Mouse (Mus musculus): ENCODE data around the gene Zfp143. TPM values are rescaled to one million over a fixed set of nuclear protein-coding genes. Genes with fewer than 3 reads are reported as not detected.

Gene Zfp143
- polyA plus RNA-seq, 1 experiment from 2014 or later: 15.8 TPM

DNA sequence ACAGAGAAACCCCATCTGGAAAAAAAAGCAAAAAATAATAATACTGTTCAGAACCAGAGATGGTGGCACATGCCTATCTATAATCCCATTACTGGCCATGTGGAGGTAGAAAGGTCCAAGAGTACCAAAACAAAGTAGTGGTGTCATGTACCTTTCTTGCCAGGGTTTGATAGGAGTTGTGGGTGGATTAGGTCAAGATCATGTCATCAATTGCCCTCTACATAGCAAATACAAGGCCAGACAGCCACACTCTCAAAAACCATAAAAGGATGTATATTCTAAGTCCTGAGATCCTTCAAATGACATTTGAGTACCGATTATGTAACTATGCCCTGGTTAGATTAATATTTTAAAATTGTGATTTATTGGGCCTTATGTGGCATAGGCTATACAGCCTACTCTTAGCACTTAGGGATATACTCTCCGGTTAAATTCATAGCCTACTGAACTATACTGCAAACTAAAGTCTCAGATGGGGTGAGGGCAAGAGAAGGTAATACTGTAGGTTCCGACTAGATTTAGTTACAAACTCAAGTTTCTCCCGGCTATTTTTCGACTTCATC, 830 bp upstream of the Zfp143 start:
- H3K9me3 ChIP-seq: no peaks in the 10 kb centered on the region
- H3K36me3 ChIP-seq: 0 out of 2 replicates have a peak, but pooled peaks cover under 1% of the 10 kb centered on the region
- peak overlapping the region; percentile 77 for H3K4me3 ChIP-seq (replicated peaks)
- no peaks in the 10 kb centered on the region for H3K27me3 ChIP-seq (replicated peaks)
- ATAC-seq (ENCODE audit: insufficient read depth, low FRiP score, low read depth): no peak
- H3K4me1 ChIP-seq: peaks cover under 1% of the 10 kb centered on the region; the same call in 1 of the 2 replicates
- H3K27ac ChIP-seq: peak overlapping the region; percentile 99
- H3K9ac ChIP-seq: peak overlapping the region; percentile 92
- H3K4me2 ChIP-seq: peak overlapping the region; percentile 64
- WGBS: 16% methylated on average over 5 of the region's 5 CpGs

DNA sequence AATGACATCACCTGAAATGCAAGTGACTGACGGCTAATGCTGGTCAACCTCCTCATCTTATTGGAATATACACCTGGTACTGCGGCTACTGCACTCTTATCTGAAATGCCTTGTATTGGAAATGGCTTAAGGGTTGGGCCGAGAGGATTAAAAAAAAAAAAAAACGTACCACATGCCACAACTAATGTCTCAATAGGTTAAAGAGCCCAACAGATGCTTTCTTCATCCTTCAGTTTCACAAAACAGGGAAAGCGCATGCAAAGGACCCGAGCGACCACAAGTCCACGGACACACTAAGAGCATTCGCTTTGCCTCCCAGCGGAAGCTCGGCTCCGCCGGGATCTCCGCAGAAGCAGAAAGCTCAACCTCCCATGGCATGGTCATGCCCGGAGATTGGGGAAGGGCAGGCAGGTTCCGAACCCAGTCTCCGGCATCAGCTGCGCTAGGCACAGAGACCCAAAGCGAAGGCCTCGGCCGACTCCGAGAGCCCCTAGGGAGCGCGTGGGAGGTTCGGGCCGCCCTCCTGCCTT, 283 bp upstream of the Zfp143 start:
- Histone ChIP-seq H3K27me3 (replicated peaks) (no peaks in the 10 kb centered on the region), H3K4me2 (peak overlapping the region; percentile 64), H3K36me3 (no peaks in the 10 kb centered on the region), H3K4me3 (replicated peaks) (peak overlapping the region; percentile 77), H3K4me1 (peaks cover 4% of the 10 kb centered on the region; the same call in 1 of the 2 replicates), H3K9ac (peak overlapping the region; percentile 92), H3K27ac (peak overlapping the region; percentile 99), H3K9me3 (no peaks in the 10 kb centered on the region)
- peak; percentile 0; the same call in 1 of the 2 replicates for ATAC-seq (ENCODE audit: insufficient read depth, low FRiP score, low read depth)
- WGBS: under 1% methylated on average over 26 of the region's 26 CpGs

DNA sequence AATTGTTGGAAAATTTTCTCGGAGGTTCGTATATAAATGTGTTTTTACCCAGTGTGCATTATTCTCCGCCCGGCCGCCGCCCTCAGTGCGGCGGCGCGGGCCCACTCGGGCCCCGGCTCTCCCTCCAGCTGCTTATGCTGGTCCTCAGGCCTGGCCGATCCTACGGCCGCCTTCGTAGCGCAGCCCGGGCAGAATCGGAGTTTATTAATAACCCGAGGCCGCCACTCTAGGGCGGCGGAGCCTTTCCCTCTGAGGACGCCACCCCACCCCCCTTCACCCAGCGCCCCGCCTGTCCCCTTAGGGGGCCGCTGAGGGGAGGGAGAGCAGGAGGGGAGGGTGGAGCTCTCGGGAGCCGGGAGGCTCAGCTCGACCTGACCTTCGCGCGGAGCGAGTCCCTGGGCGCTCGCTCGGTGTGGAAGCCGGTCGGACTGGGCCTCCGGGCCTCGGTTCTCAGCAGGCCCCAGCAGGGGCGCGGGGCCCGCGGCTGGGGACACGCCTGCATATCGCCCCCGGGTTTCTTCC, 796 bp downstream of the Zfp143 start:
- no peaks in the 10 kb centered on the region for H3K9me3 ChIP-seq
- no peaks in the 10 kb centered on the region for H3K27me3 ChIP-seq (replicated peaks)
- peak overlapping the region; percentile 100 for H3K27ac ChIP-seq
- peak overlapping the region; percentile 65 for H3K9ac ChIP-seq
- ATAC-seq (ENCODE audit: insufficient read depth, low FRiP score, low read depth): peak; percentile 82
- under 1% methylated on average over 47 of the region's 48 CpGs for WGBS
- H3K4me3 ChIP-seq (replicated peaks): peak overlapping the region; percentile 63
- H3K36me3 ChIP-seq: no peaks in the 10 kb centered on the region
- H3K4me2 ChIP-seq: peak overlapping the region; percentile 42
- peaks cover 4% of the 10 kb centered on the region; the same call in 1 of the 2 replicates for H3K4me1 ChIP-seq

DNA sequence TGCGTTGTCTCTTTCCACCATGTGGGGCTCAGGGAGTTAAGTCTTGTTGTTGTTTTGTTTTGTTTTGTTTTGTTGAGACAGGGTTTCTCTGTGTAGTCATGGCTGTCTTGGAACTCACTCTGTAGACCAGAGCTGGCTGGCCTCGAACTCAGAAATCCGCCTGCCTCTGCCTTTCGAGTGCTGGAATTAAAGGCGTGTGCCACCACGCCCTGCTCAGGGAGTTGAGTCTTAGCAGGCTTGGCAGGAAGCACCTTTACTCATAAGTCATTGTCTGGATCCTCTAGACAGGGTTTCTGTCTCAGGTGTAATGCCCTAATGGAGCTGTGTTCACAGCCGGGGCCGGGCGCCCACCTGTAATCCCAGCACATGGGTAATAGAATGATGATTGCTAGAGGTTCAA, 2.7 kb downstream of the Zfp143 start:
- no peaks in the 10 kb centered on the region for H3K9me3 ChIP-seq
- no peak overlapping the region; the same call in 1 of the 2 replicates for H3K27ac ChIP-seq
- peaks cover 4% of the 10 kb centered on the region; the same call in 1 of the 2 replicates for H3K4me1 ChIP-seq
- 98% methylated on average over 9 of the region's 9 CpGs for WGBS
- H3K9ac ChIP-seq: no peak overlapping the region
- no peak for ATAC-seq (ENCODE audit: insufficient read depth, low FRiP score, low read depth)
- peaks cover 7% of the 10 kb centered on the region; the same call in 1 of the 2 replicates for H3K36me3 ChIP-seq
- no peaks in the 10 kb centered on the region for H3K27me3 ChIP-seq (replicated peaks)
- no peak overlapping the region for H3K4me3 ChIP-seq (replicated peaks)
- H3K4me2 ChIP-seq: no peak overlapping the region

DNA sequence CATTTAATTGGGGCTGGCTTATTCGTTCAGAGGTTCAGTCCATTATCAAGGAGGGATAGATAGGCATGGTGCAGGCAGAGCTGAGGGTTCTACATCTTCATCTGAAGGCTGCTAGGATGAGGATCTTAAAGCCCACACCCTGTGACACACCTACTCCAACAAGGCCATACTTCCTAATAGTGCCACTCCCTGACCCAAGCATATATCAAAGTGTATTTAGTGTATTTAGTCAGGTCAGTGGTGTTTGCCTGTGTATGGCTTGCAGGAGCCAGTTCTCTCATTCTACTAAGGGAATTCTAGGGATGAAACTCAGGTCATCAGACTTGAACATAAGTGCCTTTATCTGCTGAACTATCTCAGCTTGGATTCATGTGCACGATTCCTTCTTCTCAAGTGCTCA, 8.1 kb downstream of the Zfp143 start:
- Histone ChIP-seq H3K36me3 (peaks cover 22% of the 10 kb centered on the region), H3K4me1 (peaks cover 4% of the 10 kb centered on the region; the same call in 1 of the 2 replicates), H3K27me3 (replicated peaks) (no peaks in the 10 kb centered on the region), H3K4me2 (no peak overlapping the region), H3K4me3 (replicated peaks) (no peak overlapping the region), H3K9ac (no peak overlapping the region), H3K27ac (no peak overlapping the region), H3K9me3 (no peaks in the 10 kb centered on the region)
- no peak for ATAC-seq (ENCODE audit: insufficient read depth, low FRiP score, low read depth)
- 81% methylated on average over 2 of the region's 2 CpGs for WGBS

DNA sequence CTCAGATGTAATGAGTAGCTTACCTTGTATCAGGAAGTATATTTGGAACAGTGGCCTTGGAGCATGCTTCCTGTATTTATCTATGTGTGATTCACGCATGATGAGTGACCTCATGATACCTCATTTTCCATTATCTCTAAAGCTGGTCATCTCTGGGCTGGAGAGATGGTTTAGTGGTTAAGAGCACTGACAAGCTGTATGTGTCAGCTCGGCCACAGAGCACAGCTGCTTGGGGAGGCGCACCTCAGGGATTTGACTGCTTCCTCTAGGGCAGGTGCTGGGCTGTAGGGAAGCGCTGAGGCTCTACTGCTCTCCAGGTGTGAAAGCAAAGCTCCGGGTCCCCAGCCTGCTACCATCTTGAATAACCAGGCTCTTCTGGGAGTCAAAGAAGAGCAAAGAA, 17.2 kb downstream of the Zfp143 start:
- WGBS: 87% methylated on average over 5 of the region's 5 CpGs
- Histone ChIP-seq H3K36me3 (peaks cover 57% of the 10 kb centered on the region), H3K4me3 (replicated peaks) (no peak overlapping the region), H3K9ac (no peak overlapping the region), H3K27ac (no peak overlapping the region), H3K9me3 (no peaks in the 10 kb centered on the region), H3K4me2 (no peak overlapping the region), H3K27me3 (replicated peaks) (no peaks in the 10 kb centered on the region), H3K4me1 (no peaks in the 10 kb centered on the region)
- no peak for ATAC-seq (ENCODE audit: insufficient read depth, low FRiP score, low read depth)

DNA sequence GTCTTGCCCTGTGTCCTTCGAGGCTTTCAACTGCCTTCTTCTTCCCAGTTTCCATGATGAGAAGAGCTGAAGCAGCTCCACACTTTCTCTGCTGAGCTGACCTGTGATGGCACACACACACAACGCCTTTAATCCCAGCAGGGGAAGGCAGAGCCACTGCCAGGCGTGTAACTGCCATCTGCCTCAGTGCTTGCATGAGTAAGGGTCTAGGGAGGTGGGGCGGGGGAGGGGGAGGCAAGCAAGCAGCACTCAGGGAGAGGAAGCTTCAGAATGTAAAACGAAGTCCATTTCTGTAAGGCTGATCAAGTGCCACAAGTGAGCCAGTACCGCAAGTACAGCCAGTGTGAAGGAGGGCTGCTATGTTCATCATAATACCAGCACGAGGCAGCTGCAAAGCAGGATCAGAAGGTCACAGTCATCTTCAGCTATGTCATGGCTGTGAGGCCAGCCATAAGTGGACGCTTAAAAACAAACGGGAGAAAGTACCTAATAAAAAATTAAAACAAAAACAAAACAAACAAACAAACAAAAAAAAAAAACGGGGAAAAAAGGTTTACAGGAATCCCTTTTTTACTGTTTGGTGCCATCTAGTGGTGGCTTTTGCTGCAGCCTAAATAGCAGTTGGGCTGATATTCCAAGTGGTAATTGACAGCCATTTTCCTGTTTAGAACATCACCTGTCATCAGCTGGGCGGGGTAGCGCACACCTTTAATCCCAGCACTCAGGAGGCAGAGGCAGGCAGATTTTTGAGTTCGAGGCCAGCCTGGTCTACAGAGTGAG, 22.6 kb downstream of the Zfp143 start:
- 68% methylated on average over 13 of the region's 13 CpGs for WGBS
- no peak for ATAC-seq (ENCODE audit: insufficient read depth, low FRiP score, low read depth)
- H3K27ac ChIP-seq: no peak overlapping the region
- no peak overlapping the region for H3K4me3 ChIP-seq (replicated peaks)
- no peak overlapping the region for H3K9ac ChIP-seq
- no peaks in the 10 kb centered on the region for H3K9me3 ChIP-seq
- H3K4me1 ChIP-seq: peaks cover 3% of the 10 kb centered on the region; the same call in 1 of the 2 replicates
- no peaks in the 10 kb centered on the region for H3K27me3 ChIP-seq (replicated peaks)
- peaks cover 50% of the 10 kb centered on the region for H3K36me3 ChIP-seq
- no peak overlapping the region for H3K4me2 ChIP-seq

DNA sequence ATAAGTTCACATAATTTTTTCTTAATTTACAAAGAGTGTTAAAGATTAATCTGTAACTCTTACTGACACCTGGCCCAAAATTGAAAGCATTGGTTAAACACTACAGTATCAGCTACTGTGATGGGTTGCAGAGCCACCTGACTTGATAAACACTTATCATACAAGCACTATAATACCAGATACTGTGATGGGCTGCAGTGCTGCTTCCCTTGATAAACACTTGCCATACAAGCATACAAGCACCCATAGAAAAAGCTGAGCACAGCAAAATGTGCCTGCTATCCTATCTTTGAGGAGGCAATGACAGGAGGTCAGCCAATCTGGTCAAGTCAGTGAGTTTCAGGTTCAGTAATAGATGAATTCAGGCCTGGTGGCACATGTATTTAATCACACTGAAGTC, 24.2 kb downstream of the Zfp143 start:
- no peak overlapping the region for H3K27ac ChIP-seq
- peaks cover 52% of the 10 kb centered on the region for H3K36me3 ChIP-seq
- H3K9ac ChIP-seq: no peak overlapping the region
- H3K9me3 ChIP-seq: no peaks in the 10 kb centered on the region
- no peak overlapping the region for H3K4me2 ChIP-seq
- H3K27me3 ChIP-seq (replicated peaks): no peaks in the 10 kb centered on the region
- H3K4me1 ChIP-seq: peaks cover 3% of the 10 kb centered on the region; the same call in 1 of the 2 replicates
- no peak for ATAC-seq (ENCODE audit: insufficient read depth, low FRiP score, low read depth)
- no peak overlapping the region for H3K4me3 ChIP-seq (replicated peaks)

DNA sequence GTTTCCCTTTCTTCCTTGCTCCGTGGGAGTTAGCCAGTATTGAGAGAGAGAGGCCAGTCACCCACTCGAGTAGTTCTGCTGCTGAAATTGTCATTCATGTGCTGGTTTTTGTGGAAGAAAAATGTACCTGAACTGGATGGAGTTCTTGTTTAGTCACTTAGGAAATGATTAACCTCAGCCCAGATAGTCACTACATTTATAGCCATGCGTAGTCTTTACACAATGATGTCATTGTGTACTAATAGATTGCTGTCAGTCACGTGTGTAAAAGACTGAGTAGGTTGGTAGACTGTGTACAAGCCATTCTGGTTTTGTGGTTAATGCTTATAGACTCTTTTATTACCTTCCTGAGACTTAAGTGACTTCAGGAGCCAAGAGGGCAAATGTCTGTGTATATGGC, 26.9 kb downstream of the Zfp143 start:
- ATAC-seq (ENCODE audit: insufficient read depth, low FRiP score, low read depth): peak; percentile 95
- H3K4me2 ChIP-seq: no peak overlapping the region
- H3K4me1 ChIP-seq: peaks cover 3% of the 10 kb centered on the region; the same call in 1 of the 2 replicates
- no peak overlapping the region for H3K9ac ChIP-seq
- no peak overlapping the region for H3K4me3 ChIP-seq (replicated peaks)
- H3K9me3 ChIP-seq: no peaks in the 10 kb centered on the region
- WGBS: 59% methylated on average over 4 of the region's 4 CpGs
- no peaks in the 10 kb centered on the region for H3K27me3 ChIP-seq (replicated peaks)
- H3K36me3 ChIP-seq: peaks cover 59% of the 10 kb centered on the region
- peak overlapping the region; percentile 84 for H3K27ac ChIP-seq

DNA sequence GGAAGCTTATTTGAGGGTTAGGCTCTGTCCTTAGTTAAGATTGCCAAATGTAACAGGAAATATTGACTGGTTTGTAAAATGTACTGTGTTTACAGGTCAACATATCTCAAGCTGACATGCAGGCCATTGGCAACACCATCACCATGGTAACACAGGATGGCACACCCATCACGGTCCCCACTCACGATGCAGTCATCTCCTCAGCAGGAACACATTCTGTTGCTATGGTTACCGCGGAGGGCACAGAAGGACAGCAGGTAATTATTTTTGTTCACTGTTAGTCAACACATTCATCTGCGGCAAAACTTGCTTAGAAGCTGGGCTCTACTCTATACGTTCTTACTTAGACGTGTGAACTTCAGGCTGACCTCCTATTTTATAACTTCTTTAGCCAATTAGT, 30.7 kb downstream of the Zfp143 start:
- Histone ChIP-seq H3K4me1 (peaks cover 1% of the 10 kb centered on the region; the same call in 1 of the 2 replicates), H3K9me3 (no peaks in the 10 kb centered on the region)
- WGBS: 80% methylated on average over 7 of the region's 7 CpGs

DNA sequence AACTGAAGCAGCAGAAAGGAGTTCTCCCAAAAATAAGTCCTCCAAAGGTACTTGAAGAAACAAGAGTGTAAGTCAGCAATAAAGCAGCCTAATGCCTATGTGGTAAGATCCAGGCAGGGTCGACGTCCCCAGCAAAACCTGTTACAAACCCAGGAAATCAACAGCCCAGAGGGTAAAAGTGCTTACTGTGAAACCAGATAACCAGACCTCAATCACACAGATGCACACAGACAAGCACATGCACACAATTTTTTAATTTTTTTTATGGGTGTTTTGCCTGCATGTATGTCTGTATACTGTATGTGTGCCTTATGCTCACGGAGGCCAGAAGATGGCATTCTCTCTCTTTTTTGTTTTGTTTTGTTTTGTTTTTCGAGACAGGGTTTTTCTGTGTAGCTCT, 35.3 kb downstream of the Zfp143 start:
- Histone ChIP-seq H3K4me3 (replicated peaks) (no peak overlapping the region), H3K4me1 (no peaks in the 10 kb centered on the region), H3K36me3 (peaks cover 27% of the 10 kb centered on the region), H3K9me3 (no peaks in the 10 kb centered on the region), H3K27me3 (replicated peaks) (no peaks in the 10 kb centered on the region), H3K27ac (no peak overlapping the region; the same call in 1 of the 2 replicates), H3K9ac (no peak overlapping the region), H3K4me2 (no peak overlapping the region)
- ATAC-seq (ENCODE audit: insufficient read depth, low FRiP score, low read depth): no peak
- WGBS: 75% methylated on average over 4 of the region's 4 CpGs

More for the DNA sequence above, 30.7 kb downstream of the Zfp143 start:
- no peak overlapping the region for H3K9ac ChIP-seq
- H3K4me3 ChIP-seq (replicated peaks): no peak overlapping the region
- no peaks in the 10 kb centered on the region for H3K27me3 ChIP-seq (replicated peaks)
- no peak overlapping the region for H3K27ac ChIP-seq
- no peak for ATAC-seq (ENCODE audit: insufficient read depth, low FRiP score, low read depth)
- H3K4me2 ChIP-seq: no peak overlapping the region
- H3K36me3 ChIP-seq: peaks cover 46% of the 10 kb centered on the region
